Mouse (Mus musculus) heart, adult 9 months (tissue): Measurements from ENCODE around the gene Akr1c6.
"Not testable (repeated sequence)": the region's sequence is repeated elsewhere in the genome, so short reads cannot be mapped to it uniquely, and the experiment has no call there.

Source experiments
- DNase-seq, 2 experiments: peaks; one replicate each; pipeline ENCODE4 v3.0.0; 2022; ENCODE audit warnings: low spot score in 2 of 2

The Akr1c6 gene

GRCm38 (mm10) chr13:4434006-4434405 lies at the start of gene Akr1c6:
Gene Akr1c6 (plus strand): TSS chr13:4434306.
- no peak for DNase-seq

- DNase-seq: no peak
Observed at GRCm38 (mm10) chr13:4384918-4385317, 49.2 kb upstream of the Akr1c6 start.

GRCm38 (mm10) chr13:4385541-4385940 lies 48.6 kb upstream of the Akr1c6 start:
- no peak for DNase-seq

- DNase-seq: no peak
Observed at GRCm38 (mm10) chr13:4388762-4389446, 45.2 kb upstream of the Akr1c6 start.

GRCm38 (mm10) chr13:4400360-4400759 lies 33.7 kb upstream of the Akr1c6 start:
- DNase-seq: not testable (repeated sequence)

GRCm38 (mm10) chr13:4400831-4401230 lies 33.3 kb upstream of the Akr1c6 start:
- DNase-seq: no peak

GRCm38 (mm10) chr13:4402221-4402620 lies 31.9 kb upstream of the Akr1c6 start:
- DNase-seq: no peak

- DNase-seq: no peak
Observed at GRCm38 (mm10) chr13:4404726-4405125, 29.4 kb upstream of the Akr1c6 start.

GRCm38 (mm10) chr13:4406771-4407170 lies 27.3 kb upstream of the Akr1c6 start:
- DNase-seq: no peak

GRCm38 (mm10) chr13:4428558-4428957 lies 5.5 kb upstream of the Akr1c6 start:
- DNase-seq: no peak

- DNase-seq: no peak
Observed at GRCm38 (mm10) chr13:4429034-4429433, 5.1 kb upstream of the Akr1c6 start.

- DNase-seq: no peak
Observed at GRCm38 (mm10) chr13:4431129-4431528, 3.0 kb upstream of the Akr1c6 start.

- DNase-seq: no peak
Observed at GRCm38 (mm10) chr13:4465641-4466040, 31.5 kb downstream of the Akr1c6 start.

- DNase-seq: no peak
Observed at GRCm38 (mm10) chr13:4467896-4468295, 33.8 kb downstream of the Akr1c6 start.
